Mouse (Mus musculus) mesoderm, embryonic 11.5 days (tissue): ENCODE measurements at regions not wholly inside any gene's neighbourhood (a gene's known extent, or its start where the extent isn't known, plus 50 kb on each side); places are given as distances from the start of the nearest gene placed in this dataset.

ENCODE experiments used
- DNase-seq: peaks from one replicate; pipeline ENCODE4 v3.0.0-alpha.2; 2012; ENCODE audit warnings: low read depth, low spot score

GRCm38 (mm10) chr2:147927792-147928670 is 118.7 kb downstream of the Foxa2 start:
- DNase-seq = no peak

- DNase-seq = no peak
Observed at GRCm38 (mm10) chr2:147926861-147927260, 119.9 kb downstream of the Foxa2 start.

- peak; percentile 12 for DNase-seq
Observed at GRCm38 (mm10) chr2:147907341-147907740, 139.4 kb downstream of the Foxa2 start.

DNA sequence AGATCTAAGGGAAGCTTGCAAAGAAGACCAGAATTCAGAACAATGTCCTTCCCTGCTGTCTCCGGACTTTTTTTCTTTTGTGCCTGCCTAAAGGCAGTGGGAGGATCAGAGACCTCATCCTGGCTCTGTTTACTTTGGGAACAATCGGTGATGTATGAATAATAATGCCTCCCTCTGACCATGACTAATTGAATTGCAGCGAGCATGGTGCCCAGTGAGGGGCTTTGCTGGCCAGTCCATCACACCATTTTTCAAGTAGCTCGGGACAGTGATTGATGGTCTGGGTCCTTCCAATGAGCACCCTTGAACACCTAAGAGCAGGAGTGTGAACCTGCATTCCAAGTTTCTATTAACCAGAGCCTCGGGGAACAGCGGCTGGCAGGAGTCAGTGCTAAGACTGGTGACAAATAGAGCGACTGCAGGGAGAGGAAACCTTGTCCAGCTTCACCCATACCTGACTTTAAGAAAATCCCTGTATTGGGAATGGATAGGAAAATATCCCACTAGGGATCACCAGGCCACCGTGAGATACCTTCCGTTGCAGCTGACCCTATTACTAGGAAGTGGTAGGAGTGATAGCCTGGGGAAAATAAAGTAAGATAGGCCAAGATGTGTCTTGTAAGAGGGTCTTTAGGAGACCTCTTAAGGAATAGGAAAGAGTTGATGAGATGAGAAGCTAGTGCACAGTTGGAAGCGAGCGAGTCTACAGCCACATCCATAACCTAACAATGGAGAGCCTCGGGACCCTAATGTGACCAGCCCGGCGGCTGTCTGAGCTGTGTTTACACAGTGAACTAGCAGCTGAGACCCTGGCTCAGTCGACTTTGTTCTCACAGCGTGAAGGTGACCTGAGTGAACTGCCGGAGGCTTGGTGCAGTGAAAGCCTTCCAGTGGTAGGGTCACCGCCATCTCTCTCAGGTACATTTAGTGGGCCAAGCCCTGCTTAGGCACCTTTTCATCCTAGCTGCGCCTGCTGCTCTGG is 140.7 kb downstream of the Foxa2 start:
- peak; percentile 51 for DNase-seq

DNA sequence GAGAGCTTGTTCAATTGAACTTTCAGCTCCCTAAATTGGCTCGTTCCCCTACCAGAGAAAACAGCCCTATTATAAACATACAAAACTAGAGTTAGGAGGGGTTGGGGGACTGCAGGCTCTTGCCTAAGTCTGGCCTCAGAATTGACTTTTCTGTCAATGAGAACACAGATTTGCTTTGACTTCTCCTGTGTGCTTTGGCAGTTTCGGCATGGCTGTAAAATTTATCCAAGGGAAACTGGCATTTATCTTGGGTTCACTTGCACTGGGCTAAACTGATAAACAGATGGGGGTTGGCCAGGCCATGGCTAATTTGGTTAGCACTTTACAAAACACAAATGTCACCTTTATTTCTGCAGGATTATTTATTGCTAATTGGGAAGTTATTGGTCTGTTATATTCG is 141.7 kb downstream of the Foxa2 start:
- DNase-seq = no peak

- DNase-seq = no peak
Observed at GRCm38 (mm10) chr2:147899236-147899635, 147.5 kb downstream of the Foxa2 start.

- DNase-seq = peak; percentile 63
Observed at GRCm38 (mm10) chr2:147895691-147896090, 151.1 kb downstream of the Foxa2 start.

DNA sequence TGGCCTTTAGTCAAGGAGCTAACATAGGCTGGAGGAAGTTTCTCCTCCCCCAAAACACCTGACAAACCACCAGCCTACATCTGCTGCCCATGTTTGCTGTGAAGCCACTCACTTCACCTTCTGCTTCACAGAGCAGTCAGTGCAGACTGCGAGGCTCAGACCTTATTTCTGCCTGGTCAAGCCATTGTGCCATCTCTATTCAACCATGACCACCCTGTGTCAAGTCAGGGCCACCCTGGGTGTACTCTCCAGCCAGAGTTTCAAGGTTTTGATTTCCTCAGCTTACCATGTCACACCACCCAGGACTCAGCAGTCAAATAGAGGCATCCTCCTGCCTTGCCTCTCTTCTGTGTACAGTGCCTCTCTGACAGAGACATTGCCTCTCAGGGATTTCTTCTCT is 152.6 kb downstream of the Foxa2 start:
- DNase-seq = no peak

DNA sequence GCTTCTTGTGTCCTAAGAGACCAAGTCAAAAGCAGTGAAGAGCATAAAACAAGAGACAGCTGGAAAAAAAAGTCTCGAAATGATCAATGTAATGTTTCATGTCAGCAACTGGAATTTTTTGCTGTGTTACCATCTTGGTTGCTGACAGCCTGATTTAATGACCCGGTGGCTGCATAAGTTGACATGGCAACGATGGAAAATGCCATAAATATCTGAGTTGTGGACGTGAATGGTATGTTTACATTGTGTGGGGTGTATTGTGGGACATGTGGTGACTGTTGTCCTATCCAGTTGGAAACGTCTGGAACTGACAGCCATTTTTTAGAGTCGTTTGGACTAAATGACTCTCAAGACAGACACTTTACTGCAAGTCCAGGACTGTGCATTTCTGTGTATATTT is 160.6 kb downstream of the Foxa2 start:
- peak; percentile 56 for DNase-seq

DNA sequence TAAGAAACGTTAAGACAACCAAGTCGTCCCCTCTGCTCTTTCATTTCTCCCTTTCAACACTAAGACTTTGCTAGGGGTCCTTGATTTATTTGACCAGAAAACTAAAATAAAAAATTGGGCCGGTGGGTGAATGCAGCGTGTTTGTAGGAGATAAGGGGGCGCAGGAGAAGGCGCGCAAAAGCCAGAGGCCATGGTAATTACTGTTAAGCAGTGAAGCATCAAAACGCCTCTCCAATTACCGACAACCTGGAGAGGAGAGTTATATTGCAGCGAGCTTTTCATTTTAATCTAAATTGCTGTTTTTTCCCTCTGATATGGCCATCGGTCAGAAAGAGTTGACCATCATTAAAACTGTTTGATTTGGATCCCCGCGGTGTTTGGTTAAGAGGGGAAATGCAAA is 168.9 kb downstream of the Foxa2 start:
- no peak for DNase-seq

DNA sequence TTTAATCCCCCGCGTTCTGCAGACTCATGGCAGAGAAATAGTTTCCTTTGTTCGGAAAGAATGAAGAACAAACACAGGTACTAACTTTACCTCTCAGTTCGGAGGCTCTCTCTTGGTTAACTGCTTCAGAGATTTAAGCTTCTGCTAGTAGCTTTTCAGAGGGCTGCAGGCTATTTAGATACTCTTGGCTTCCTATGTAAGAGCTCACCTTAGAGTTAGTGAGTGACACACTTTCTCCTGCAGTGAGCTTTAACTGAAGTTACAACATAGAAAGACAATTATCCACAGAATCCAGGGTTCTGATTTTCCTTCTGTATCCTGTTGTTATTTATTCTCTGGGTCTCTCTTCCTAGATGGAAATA is 169.2 kb downstream of the Foxa2 start:
- no peak for DNase-seq

DNA sequence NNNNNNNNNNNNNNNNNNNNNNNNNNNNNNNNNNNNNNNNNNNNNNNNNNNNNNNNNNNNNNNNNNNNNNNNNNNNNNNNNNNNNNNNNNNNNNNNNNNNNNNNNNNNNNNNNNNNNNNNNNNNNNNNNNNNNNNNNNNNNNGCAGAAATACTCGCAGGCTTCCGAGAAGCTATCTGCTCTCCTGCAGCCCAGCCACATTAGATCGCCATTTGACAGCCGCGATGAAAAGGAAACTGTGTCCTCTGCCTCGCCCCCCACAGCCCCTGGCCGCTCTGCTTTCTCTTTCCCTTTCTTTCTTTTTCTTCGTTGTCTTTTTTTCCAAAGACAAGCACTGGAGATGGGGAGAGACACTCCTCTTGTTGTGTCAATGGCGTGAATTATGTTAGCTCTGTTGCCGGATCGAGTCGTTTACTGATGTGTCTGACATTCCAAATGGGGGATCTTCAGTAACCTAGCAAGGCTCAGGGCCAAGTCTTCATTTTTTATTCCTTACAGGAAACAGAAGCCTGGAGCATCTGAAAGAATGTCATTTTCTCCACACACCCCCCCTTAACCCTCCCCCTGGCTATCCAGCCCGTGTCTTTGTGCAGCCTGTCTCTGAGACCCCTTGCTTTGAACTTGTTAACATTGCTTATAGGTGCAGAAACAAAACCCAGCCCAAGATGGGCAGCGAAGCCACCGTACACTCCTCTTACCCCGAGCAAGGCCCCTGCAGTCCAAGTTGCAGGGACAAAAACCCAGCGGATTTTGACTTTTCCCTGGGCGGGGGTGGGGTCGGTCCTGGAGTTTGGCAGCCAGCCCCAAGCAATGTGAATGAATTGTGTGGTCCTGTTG is 169.8 kb downstream of the Foxa2 start:
- peak; percentile 47 for DNase-seq

- DNase-seq = no peak
Observed at GRCm38 (mm10) chr2:147872972-147873371, 173.8 kb downstream of the Foxa2 start.

DNA sequence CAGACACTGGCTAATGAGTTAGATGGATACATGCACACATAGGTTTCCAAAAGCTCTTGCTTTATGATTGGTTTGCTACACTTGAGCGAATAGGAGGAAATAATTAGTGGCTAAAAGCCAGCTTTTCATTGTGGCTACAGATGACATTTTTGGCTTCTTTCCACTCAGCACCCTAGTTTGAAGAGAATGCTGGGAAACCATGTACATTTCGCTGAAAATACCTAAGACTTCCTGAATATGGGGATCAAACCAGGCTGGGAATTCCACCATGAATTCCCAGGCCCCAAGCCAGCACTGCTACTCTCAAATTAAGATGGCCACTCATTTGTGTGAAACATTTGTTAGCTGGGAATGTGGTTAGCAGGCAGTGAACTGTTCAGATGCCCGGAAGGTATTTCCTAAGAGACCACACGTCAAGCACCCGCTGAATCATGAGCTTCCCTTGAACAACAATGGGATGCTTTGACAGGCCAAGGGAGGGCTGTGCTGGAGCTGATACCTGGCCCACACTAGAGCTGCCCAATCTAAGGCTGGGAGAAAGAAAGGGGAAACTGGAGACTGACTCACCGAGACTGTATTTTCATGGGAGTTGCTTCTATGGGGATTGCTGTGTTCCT is 195.5 kb downstream of the Foxa2 start:
- DNase-seq = no peak

GRCm38 (mm10) chr2:147846968-147847749 is 199.6 kb downstream of the Foxa2 start:
- peak; percentile 23 for DNase-seq

- no peak for DNase-seq
Observed at GRCm38 (mm10) chr2:147845256-147845655, 201.5 kb downstream of the Foxa2 start.

GRCm38 (mm10) chr2:147840936-147841335 is 205.8 kb downstream of the Foxa2 start:
- DNase-seq = no peak

GRCm38 (mm10) chr2:147838613-147839012 is 208.2 kb downstream of the Foxa2 start:
- no peak for DNase-seq

- DNase-seq = peak; percentile 49
Observed at GRCm38 (mm10) chr2:147830551-147830950, 216.2 kb downstream of the Foxa2 start.

DNA sequence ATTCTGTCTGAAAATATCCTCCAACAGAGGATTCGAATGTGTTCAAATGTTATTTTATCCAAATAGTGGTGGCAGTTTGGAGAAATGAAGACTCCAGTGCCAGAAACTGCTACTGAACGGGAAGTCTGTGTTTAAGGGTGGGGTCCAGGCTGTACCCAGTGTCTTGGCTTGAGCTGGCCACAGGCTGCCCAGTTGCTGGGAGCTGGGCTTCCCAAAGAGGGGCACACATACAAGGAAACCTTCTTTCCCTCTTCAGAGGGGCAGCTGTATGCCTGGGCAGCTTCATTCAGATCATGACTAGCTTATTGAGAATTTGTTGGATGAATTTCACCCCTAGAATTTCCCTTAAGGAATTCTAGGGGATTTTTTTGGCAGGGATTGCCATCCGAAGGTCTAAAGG is 229.8 kb downstream of the Foxa2 start:
- no peak for DNase-seq
